Mouse (Mus musculus): ENCODE measurements around the gene Acad10. TPM values are rescaled to one million over a fixed set of nuclear protein-coding genes. Genes with fewer than 3 reads are reported as not detected.
"Not testable (repeated sequence)": the region's sequence is repeated elsewhere in the genome, so short reads cannot be mapped to it uniquely, and the experiment has no call there.

Acad10 gene
- 1 to 10 TPM; 6.2 to 7.0 TPM for polyA plus RNA-seq (2017; shearing (Covaris generic))

GRCm38 (mm10) chr5:121660059-121660896, at the start of gene Acad10, which contains the start of gene Brap:
Gene Acad10 (minus strand): TSS chr5:121660514.
Gene Brap (plus strand): TSS chr5:121660563.
- ATAC-seq: peak; percentile 93

DNA sequence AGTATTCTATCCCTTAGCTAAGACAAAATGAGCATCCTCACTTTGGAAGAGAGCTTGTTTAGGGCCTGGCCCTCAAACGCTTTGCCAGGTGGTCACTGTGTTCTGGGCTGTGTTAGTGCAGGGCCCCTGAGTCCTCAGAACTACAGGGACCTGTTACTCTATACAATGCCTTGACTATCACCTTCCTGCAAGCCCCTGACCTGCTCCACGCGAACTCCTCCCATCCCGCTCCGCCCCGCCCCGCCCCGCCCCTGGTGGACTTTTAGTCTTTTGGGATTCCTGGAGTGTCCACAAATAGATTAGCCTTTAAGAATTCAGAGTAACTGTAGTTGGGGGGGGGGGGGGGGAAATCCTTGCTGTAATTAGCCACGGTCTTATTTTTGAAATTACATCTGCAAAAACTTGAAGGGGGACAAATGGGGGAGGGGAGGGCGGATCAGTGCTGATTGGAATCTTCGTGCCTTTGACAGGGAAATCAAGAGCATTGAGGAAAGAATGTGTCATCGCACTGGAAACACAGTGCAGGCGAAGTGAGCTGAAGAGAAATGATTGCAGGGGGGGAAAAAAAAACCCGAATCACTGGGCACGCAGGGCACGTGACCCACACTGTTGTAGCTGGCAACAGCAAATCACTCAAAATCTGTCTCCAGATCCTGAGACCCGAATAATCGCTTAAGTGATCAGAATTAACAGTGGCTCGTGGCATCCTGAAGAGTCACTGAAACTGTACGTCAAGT, 44.4 kb upstream of the Acad10 start:
- ATAC-seq: no peak

DNA sequence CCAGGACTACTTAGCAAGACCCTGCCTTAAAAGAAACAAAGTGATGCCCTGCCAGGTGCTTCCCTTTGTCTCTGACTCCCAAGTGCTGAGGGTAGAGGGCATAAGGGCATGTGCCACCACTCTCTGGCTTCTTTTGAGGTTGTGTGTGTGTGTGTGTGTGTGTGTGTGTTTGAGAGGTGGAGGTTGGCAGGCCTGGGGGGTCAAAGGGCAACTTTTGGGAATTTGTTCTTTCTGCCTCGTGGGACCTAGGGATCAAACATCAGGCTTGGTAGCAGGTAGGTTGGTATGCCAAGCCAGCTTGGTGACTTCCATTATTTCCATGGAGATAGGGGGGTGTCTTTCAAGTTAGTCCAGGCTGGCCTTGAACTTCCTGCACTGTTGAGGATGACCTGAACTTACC, 43.0 kb upstream of the Acad10 start:
- ATAC-seq: no peak

DNA sequence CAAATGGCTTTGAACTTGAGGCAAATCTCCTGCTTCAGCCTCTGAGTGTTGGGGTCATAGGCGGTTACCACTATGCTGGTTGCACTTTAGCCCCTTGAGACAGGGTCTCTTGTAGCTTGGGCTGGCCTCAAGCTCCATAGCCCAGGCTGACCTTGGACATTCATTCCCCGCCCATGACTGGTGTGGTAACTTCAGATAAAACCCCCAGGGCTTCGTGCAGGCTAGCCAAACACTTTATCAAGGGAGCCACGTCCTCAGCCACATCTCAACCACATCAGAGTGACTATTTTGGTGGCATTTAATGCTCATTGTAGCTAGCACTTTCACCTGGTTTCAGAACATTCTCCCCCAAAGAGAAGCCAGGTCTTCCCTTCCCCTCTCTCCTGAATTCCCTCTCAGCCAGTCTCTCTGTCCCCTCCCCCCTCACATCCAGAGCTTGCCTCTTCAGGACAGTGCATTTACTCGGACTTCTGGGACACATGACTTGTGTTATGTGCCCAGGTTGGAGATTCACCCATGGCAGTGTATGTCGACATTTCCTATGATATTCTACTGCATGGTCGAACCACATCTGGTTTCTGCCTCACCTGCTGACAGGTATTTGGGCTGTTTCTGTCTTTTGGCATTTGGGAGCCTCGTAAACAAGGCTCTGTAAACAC, 40.9 kb upstream of the Acad10 start:
- no peak for ATAC-seq

GRCm38 (mm10) chr5:121700496-121700895, 40.2 kb upstream of the Acad10 start:
- no peak for ATAC-seq

DNA sequence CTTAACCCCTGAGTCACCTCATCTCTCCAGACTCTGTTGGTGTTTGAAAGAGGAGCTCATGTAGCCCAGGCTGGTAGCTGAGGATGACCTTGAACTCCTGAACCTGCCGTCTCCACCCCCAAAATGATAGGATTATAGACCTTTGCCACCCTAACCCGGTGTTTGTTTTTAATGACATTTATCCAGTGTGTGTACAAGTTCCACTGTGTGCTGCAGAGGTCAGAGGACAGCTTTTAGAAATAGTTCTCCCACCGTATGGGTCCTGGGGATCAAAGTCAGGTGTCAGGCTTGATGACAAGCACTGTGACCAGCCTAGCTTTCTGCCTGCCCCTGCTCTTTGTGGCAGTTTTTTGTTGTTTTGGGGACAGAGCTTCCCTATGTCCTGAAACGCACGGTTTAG, 39.6 kb upstream of the Acad10 start:
- no peak for ATAC-seq

DNA sequence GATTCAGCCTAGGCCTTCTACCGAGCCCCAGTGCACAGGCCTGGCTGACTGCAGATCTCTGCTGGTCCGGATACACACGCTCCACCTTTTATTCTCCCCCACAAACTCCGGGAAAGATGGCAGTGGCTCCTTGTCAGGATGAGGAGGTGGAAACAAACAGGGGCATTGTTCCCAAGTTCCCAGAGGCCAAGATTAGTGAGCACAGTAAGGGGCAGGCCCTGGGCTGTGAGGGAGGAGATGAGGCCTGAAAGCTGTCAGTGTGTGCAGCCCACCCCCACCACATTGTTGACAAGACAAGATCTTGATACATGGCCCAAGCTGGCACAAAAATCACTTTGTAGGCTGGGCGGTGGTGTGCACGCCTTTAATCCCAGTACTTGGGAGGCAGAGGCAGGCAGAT, 36.4 kb upstream of the Acad10 start:
- ATAC-seq: no peak

- ATAC-seq: no peak
These were observed 32.6 kb upstream of the Acad10 start for GRCm38 (mm10) chr5:121692897-121693296.

DNA sequence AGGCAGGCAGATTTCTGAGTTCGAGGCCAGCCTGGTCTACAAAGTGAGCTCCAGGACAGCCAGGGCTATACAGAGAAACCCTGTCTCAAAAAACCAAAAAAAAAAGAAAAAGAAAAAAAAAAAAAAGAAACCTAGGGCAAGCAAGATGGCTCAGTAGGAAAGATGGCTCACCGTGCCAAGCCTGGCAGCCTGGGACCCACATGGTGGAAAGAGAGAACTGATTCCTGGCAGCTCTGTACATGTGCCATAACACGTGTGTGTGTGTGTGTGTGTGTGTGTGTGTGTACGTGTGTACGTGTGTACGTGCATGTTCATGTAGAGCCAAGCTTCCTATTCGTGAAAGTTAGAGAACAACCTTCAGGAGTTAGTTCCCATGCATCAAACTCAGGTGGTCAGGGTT, 31.1 kb upstream of the Acad10 start:
- not testable (repeated sequence) for ATAC-seq

DNA sequence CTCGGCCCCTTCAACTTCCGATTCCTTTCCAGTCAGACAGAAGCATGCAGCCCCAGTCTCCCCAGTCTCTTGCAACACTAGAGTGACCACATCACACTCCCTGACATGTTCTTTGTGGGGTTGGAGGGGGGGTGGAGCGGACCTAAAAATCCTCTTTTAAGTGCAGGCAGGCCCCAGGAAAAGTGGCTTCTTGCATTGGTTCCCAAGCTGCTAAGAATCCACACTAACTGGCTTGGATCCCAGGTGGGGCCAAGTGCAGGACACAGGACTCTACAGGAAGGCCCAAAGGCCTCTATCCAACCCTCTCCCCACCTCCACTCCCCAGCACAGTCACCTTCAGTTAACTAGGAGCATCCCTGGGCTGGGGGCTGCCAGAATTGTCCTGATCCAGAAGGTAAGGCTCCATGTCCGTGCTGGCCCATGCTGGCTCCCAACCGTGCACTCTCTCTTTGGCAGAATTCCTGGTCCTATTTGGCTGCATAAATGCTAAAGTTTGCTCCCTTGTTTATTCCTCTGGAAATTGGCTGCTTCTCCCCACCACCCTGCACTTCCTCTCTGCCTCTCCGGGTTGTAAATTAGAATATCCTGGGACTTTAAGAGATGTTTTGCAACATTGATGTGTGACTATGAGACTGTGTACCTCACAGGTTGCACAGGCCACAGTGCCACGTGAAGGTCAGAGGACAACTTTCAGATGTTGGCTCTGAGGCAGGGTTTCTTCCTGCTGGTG, 30.3 kb upstream of the Acad10 start:
- no peak for ATAC-seq

DNA sequence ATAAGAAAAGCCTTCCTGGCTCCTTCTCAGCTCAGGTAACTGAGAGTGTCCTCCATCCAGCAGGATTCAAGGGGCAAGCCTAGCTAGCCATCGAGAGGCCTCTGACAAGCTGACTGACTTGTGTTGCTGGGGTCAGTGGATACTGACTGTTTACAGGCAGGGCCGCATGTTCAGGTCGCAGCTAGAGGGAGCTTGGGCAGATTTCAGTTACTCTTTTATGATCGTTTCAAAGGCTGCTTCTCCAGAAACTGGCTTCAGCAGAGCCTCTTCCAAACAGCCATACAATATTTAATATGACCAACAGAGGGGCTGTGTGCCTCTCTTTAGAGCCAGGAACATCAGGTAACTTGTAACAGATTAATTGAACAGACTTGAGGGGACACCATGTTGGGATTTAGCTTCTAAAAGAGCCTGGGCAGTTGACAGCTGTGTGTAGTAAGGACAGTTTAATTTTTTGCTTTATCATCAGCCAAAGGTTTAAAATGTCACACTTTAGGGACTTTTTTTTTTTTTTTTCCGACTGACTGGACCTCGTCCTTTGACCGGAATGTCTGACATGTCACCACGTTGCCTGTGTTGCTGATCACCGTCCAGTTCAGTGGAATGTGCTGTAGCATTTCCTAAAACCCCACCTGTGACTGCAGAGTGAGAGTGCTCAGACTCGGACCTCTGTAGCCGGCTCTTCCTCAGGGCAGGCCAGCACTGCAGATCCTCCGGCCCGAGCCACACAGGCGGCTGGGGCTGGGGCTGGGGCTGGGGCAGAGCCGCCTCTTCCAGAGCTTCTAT, 26.0 kb upstream of the Acad10 start:
- no peak for ATAC-seq

- no peak for ATAC-seq
These were observed 25.2 kb upstream of the Acad10 start for GRCm38 (mm10) chr5:121685495-121685894.

DNA sequence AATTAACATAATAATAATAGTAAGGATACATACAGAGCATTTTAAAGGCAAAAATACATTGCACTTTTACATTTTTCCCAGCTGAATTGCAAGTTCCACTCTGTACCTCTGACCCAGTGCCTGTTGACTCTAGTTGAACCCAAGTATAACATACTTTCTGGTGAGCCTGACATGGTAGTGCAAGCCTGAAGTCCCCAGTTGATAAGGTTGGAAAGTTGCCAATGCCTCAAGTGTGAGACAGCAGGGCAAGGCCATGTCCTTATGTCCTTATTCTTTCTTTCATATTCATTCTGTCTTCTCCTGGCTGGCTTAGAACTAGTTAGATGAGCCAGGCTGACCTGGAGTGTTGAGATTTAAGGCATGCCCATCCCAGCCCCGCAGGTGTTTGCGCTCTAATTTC, 21.9 kb upstream of the Acad10 start:
- no peak for ATAC-seq

- no peak for ATAC-seq
These were observed 10.1 kb upstream of the Acad10 start for GRCm38 (mm10) chr5:121670412-121670811.

- no peak for ATAC-seq
These were observed 8.1 kb upstream of the Acad10 start for GRCm38 (mm10) chr5:121668411-121668810.

- no peak for ATAC-seq
These were observed 6.8 kb upstream of the Acad10 start for GRCm38 (mm10) chr5:121667067-121667466.

DNA sequence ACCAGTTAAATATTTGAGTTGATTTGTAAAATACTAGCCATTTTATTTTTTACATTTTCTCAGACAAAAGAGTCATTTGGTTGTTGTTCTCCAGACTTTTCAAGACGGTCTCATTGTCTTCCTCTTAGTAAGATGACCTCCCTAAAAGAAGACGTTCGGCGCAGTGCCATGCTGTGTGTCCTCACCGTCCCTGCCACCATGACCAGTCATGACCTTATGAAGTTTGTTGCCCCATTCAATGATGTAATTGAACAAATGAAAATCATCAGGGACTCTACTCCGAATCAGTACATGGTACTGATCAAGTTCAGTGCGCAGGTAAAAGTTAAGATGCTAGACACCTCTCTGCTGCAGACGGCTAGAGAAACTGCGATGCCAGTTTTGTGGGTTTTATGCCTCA, 4.7 kb upstream of the Acad10 start:
- ATAC-seq: no peak

DNA sequence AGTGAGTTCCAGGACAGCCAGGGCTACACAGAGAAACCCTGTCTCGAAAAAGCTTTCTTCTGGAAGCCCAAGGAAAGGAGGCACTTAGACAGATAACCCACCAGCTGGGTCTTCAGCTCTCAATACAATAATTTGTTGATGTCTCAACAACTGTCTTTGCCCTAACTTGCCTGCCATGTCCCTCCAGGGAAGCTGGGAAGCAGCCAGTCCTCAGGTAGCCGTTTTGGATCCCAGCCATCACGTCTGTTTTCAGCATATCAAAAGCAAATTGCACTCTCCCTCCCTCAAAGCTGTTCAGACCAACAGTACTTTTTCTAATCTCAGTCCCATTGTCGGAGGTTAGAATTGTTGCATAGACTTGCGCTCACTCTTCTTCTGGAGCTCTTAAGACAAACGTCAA, 3.8 kb upstream of the Acad10 start:
- ATAC-seq: no peak

- ATAC-seq: no peak
These were observed 3.1 kb upstream of the Acad10 start for GRCm38 (mm10) chr5:121663456-121663855.

DNA sequence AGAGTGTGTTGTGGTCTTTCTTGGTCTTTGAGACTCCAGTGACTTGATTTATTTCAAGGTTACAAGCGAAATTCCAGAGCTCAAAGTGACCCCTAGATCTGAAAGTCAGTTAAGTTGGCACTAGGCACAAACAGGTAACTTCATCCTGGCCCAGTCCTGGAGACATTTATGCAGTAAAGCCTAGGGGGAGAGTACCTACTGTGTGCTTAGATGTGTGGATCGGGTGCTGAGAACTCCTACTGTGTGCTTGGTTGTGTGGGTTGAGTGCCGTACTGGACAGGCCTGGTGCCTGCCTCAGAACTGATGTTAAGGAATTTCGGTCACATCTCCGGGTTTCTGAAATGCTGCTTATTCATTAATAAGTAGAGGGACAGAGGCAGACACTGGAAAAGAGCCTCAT, 1.2 kb upstream of the Acad10 start:
- no peak for ATAC-seq

DNA sequence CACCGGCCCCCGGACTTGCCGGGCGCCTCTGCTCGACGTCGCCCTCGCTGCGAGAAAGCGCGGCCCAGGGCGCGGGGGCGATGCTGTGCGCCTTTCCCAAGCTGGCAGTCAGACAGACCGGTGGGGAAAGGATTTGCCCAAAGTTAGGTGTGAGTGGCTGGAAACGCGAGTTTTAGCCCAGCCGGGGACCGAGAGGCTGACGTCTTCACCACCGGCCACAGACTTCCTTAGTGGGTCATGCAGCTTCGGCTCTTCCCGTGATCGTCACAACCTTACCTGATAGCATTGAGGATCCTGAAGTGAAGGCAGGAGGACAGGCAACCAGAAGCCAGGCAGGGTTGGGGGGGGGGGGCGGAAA, 562 bp upstream of the Acad10 start:
- ATAC-seq: peak; percentile 43

DNA sequence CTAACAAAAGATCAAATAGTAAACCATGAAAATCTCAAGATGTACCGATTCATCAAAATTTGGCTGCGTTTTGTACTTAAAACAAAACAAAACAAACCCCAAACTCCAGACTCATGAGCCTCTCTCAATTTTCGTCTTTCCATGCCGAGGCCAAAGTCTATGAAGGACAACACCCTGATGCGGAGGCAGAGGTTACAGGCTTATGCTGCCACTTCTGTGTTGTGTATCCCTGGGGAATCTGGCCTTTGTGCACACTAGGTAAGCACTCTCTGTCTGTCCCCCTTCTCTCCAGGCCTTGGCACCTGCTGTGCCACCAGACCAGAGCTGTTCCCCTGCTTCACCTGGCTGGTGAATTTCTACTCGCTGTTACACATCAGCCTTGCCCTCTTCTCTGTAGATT, 2.7 kb downstream of the Acad10 start:
- not testable (repeated sequence) for ATAC-seq
